Mouse (Mus musculus) left cerebral cortex, postnatal 10 days (tissue): Measurements from ENCODE around the gene Rbl1. TPM values are rescaled to one million over a fixed set of nuclear protein-coding genes. Genes with fewer than 3 reads are reported as not detected.

ENCODE experiments used
- DNase-seq, 2 experiments: peaks; one replicate each; pipeline ENCODE4 v3.0.0; 2021 to 2022; ENCODE audit warnings: low spot score in 2 of 2, mixed read lengths in 1 of 2; ENCODE audit errors: extremely low spot score in 1 of 2
- intact Hi-C: fragments of 180-260 bp; cut with DNase I; formaldehyde crosslinking; loops from one replicate; pipeline ENCODE4 v1.15.1; 2025
- total RNA-seq, 2 experiments: library from RNA; stranded (reverse); gene quantifications; 2 replicates each; pipeline ENCODE4 v1.2.3; 2021

The Rbl1 gene
- total RNA-seq, 2 experiments from 2014 or later: 2.1 to 2.5 TPM

GRCm38 (mm10) chr2:157137959-157138731 lies 66.2 kb downstream of the Rbl1 start:
- no peak for DNase-seq
- intact Hi-C loops: loop anchor here (10.0 kb wide), 1 partner anchor 437 kb away; the partner anchor contains the start of gene Blcap

DNA sequence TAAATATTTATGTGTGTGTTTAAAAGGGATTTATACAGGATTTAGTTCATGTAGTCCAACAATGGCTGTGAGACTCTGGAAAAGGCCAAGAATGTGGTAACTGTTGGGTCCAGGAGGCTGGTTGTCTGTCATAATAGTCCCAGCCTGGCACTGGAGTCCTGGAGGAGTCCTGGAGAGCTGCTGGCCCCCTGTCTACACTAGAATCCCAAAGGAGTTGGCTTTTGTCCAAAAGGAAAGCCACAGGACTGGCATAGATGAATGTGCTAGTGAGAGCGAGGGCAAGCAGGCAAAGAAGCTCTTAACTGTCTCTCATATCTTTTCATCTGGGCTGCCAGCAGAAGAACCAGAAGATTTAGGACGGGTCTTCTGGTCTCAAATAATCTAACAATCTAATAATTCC lies 67.7 kb downstream of the Rbl1 start:
- intact Hi-C loops: loop anchor here (10.0 kb wide), 1 partner anchor 438 kb away; the partner anchor contains the start of gene Blcap
- DNase-seq: no peak

DNA sequence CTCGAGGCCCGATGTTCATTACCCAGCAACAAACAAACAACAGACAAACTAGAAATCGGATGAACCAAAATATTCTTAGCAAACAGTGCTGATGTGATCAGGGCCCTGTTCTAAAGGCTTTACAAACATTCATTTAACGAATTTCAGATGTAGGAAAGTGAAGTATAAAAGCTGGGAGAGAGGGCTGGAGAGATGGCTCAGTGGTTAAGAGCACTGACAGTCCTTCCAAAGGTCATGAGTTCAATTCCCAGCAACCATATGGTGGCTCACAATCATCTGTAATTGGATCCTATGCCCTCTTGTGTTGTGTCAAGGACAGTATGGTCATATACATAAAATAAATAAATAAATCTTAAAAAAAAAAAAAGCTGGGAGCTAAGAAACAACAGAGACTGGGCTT lies 68.2 kb downstream of the Rbl1 start:
- intact Hi-C loops: loop anchor here (10.0 kb wide), 1 partner anchor 439 kb away; the partner anchor contains the start of gene Blcap

GRCm38 (mm10) chr2:157135529-157136120 lies 68.7 kb downstream of the Rbl1 start:
- DNase-seq: no peak
- intact Hi-C loops: loop anchor here (10.0 kb wide), 1 partner anchor 439 kb away; the partner anchor contains the start of gene Blcap

More for the DNA sequence above, 68.2 kb downstream of the Rbl1 start:
- DNase-seq: no peak

- intact Hi-C loops: loop anchor here (10.0 kb wide), 1 partner anchor 440 kb away; the partner anchor contains the start of gene Blcap
- peak; percentile 82 to 94 for DNase-seq
Measured at GRCm38 (mm10) chr2:157135014-157135413, 69.3 kb downstream of the Rbl1 start, which contains the start of gene Samhd1. Gene Samhd1 (minus strand): TSS chr2:157135265.

- intact Hi-C loops: loop anchor here (10.0 kb wide), 1 partner anchor 440 kb away; the partner anchor contains the start of gene Blcap
- peak in 1 of 2 experiments; percentile 48 for DNase-seq
Measured at GRCm38 (mm10) chr2:157134479-157134931, 69.8 kb downstream of the Rbl1 start.

- DNase-seq: no peak
- intact Hi-C loops: loop anchor here (10.0 kb wide), 1 partner anchor 441 kb away; the partner anchor contains the start of gene Blcap
Measured at GRCm38 (mm10) chr2:157133769-157134478, 70.4 kb downstream of the Rbl1 start.

DNA sequence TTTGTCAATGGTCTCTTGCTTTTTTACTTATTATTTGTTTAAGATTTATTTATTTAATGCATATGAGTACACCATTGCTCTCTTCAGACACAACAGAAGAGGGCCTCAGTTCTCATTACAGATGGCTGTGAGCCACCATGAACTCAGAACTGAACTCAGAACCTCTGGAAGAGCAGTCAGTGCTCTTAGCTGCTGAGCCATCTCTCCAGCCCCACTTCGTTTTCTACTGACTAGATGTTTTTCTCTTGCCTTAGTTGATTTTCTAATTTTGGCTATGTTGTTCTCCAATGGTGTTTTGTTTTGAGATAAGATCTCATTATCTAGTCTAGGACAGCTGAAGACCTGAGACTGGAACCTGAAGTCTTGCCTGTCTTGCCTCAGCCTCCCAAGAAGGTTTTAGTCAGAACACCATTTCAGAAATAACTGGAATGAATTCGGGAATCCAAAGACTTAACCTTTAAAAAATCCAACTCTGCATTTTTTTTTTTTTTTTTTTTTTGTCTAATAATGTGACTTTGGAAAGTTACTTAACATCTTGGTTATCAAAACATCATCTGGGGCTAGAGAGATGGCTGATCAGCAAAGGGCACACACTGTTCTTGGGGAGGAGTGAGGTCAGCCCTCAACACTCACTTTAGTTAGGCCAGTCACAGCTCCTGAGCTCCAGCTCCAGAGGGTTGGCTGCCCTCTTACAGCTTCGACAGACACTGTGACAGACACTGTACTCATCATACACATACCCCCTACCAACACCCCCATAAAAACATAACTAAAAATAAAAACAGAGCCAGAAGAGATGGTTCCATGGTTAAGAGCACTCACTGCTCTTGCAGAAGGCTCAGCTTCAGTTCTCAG lies 71.4 kb downstream of the Rbl1 start:
- no peak for DNase-seq
- intact Hi-C loops: loop anchor here (10.0 kb wide), 1 partner anchor 442 kb away; the partner anchor contains the start of gene Blcap

GRCm38 (mm10) chr2:157132086-157132485 lies 72.2 kb downstream of the Rbl1 start:
- no peak for DNase-seq
- intact Hi-C loops: loop anchor here (10.0 kb wide), 1 partner anchor 443 kb away; the partner anchor contains the start of gene Blcap

DNA sequence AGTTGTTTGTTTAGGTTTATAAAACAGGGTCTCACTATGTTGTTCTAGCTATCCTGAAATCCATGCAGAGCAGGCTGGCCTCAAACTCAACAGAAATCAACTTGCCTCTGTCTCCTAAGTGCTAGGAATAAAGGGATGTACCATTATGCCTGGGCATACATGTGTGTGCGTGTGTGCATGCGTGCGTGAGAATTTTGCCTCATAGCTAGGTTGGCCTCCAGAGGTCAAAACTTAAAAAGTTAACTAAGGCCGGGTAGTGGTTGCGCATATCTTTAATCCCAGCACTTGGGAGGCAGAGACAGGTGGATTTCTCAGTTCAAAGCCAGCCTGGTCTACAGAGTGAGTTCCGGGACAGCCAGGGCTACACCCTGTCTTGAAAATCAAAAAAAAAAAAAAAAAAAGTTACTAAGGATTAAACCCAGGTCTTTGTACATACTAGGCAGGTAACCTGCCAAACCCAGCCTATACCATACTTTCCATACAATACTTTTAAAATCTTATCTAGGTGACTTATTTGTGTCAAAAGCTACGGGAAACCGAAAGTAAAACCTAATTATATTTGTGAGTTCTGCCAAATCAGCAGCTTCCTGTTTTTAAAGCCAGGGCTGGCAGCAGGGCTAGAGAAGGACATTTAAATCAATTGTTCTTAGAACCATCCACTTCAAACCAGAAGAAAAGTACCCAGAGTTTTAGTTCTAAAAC lies 73.4 kb downstream of the Rbl1 start:
- no peak for DNase-seq
- intact Hi-C loops: loop anchor here (10.0 kb wide), 1 partner anchor 444 kb away; the partner anchor contains the start of gene Blcap

GRCm38 (mm10) chr2:157129601-157130164 lies 74.7 kb downstream of the Rbl1 start:
- intact Hi-C loops: loop anchor here (5.0 to 10.0 kb wide), 2 partner anchors 128 to 445 kb away; partner anchors contain the start of gene Blcap
- DNase-seq: no peak

GRCm38 (mm10) chr2:157129096-157129495 lies 75.2 kb downstream of the Rbl1 start:
- intact Hi-C loops: loop anchor here (5.0 kb wide), 1 partner anchor 128 kb away; no protein-coding TSS in a partner anchor

GRCm38 (mm10) chr2:157128072-157128471 lies 76.3 kb downstream of the Rbl1 start:
- peak in 1 of 2 experiments; percentile 41 for DNase-seq
- intact Hi-C loops: loop anchor here (5.0 kb wide), 1 partner anchor 129 kb away; no protein-coding TSS in a partner anchor

More at GRCm38 (mm10) chr2:157129096-157129495, 75.2 kb downstream of the Rbl1 start:
- DNase-seq: no peak

DNA sequence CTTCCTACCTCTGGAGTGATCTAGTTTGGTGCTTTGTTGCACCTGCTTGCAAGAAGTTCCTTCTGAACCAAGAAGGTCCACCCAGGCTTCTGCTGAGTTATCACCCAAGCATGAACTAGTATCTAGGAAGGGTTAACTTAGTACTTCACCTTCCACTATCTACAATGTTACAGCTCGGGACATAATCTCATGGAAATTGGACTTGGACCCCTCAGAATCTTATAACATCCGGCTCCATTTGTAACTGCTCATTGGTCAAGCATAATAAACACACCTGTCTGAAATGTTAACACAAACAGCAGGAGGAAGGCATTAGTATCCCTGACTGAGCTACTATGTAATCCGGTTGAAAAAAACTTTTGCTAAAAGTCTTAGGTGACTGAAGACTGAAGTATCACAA lies 77.0 kb downstream of the Rbl1 start:
- intact Hi-C loops: loop anchor here (5.0 kb wide), 1 partner anchor 130 kb away; no protein-coding TSS in a partner anchor
- no peak for DNase-seq

DNA sequence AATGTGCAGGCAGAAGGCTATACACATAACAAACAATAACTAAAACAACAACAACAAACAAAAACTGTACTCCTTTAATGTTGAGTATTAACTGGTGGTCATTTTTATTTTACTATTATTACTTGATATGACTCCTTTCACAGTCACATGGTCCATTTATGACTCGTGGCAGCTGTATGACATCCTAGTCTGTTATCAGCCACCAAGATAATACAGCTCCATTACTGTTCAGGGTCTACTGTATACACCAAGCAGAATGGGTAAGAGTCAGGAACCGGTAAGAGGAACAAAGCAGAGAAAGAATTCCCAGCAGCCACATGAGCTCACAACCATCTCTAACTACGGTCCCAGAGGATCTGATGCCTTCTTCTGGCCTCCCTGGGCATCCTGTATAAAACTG lies 79.1 kb downstream of the Rbl1 start:
- no peak for DNase-seq
- intact Hi-C loops: loop anchor here (5.0 kb wide), 1 partner anchor 132 kb away; no protein-coding TSS in a partner anchor

GRCm38 (mm10) chr2:157121766-157122165 lies 82.6 kb downstream of the Rbl1 start:
- intact Hi-C loops: no loop called here
- no peak for DNase-seq

DNA sequence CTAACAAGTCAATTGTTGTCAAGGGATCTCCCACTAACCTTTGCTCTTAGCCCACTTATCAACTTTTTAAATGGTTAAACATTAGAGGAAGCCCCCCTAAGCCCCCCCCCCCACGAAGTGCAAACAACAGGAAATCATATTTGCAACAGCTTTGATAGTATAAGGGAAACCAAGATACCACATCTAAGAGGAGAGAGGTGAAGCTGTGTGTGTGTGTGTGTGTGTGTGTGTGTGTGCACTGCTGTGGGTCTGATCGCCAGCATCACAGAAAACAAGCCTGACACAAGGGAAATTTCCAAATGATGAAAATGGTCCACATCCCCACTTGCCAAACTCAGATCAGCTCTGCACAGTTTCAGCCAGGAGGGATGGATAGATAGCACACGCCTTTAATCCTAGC lies 85.3 kb downstream of the Rbl1 start:
- no peak for DNase-seq
- intact Hi-C loops: no loop called here
